Mouse (Mus musculus) heart, embryonic 14.5 days (tissue): ENCODE results near the gene Lypd8. TPM values are rescaled to one million over a fixed set of nuclear protein-coding genes. Genes with fewer than 3 reads are reported as not detected.
"Not testable (repeated sequence)": the region's sequence is repeated elsewhere in the genome, so short reads cannot be mapped to it uniquely, and the experiment has no call there.

Experiments used
- ATAC-seq: fragments of 200-750 bp; cut with Nextera tagmentation; 2 replicates; pipeline ENCODE4 v1.8.0; 2017; ENCODE audit warnings: low read depth, moderate TSS enrichment; ENCODE audit not compliant: insufficient number of reproducible peaks, insufficient read depth, low FRiP score
- H3K27ac ChIP-seq, 2 experiments: fragments of 200-500 bp in 1 of 2; fragments of 300-500 bp in 1 of 2; sonication (generic) in 1 of 2; replicated peaks in 1 of 2; 2 replicates each; pipeline ENCODE4 v1.5.1; 2012 to 2014; ENCODE audit warnings: low read depth in 2 of 2, low read length in 2 of 2, control low read depth in 1 of 2, mild to moderate bottlenecking in 1 of 2, mixed read lengths in 1 of 2; ENCODE audit not compliant: control insufficient read depth in 1 of 2, insufficient read depth in 1 of 2
- H3K27me3 ChIP-seq: fragments of 300-500 bp; sonication (generic); 2 replicates; pipeline ENCODE4 v1.6.1; 2014; ENCODE audit warnings: mild to moderate bottlenecking, low read length, control low read depth; ENCODE audit not compliant: control insufficient read depth, insufficient read depth
- H3K36me3 ChIP-seq: fragments of 300-500 bp; sonication (generic); 2 replicates; pipeline ENCODE4 v1.6.1; 2014; ENCODE audit warnings: mild to moderate bottlenecking, control low read depth, low read length, mixed read lengths; ENCODE audit not compliant: control insufficient read depth, insufficient read depth
- H3K4me1 ChIP-seq, 2 experiments: fragments of 200-500 bp in 1 of 2; fragments of 300-500 bp in 1 of 2; sonication (generic) in 1 of 2; 2 replicates each; pipeline ENCODE4 v1.6.1; 2012 to 2014; ENCODE audit warnings: low read length in 2 of 2, control low read depth in 1 of 2, mixed read lengths in 1 of 2; ENCODE audit not compliant: control insufficient read depth in 2 of 2, insufficient read depth in 2 of 2
- H3K4me2 ChIP-seq: fragments of 300-500 bp; sonication (generic); 2 replicates; pipeline ENCODE4 v1.6.1; 2014; ENCODE audit warnings: mild to moderate bottlenecking, low read length
- H3K4me3 ChIP-seq, 2 experiments: fragments of 200-500 bp in 1 of 2; fragments of 300-500 bp in 1 of 2; sonication (generic) in 1 of 2; 2 replicates each; pipeline ENCODE4 v1.5.1; 2012 to 2014; ENCODE audit warnings: low read length in 2 of 2, mild to moderate bottlenecking in 2 of 2, control low read depth in 1 of 2, low read depth in 1 of 2, moderate library complexity in 1 of 2; ENCODE audit not compliant: control insufficient read depth in 1 of 2, insufficient read depth in 1 of 2
- H3K9ac ChIP-seq: fragments of 300-500 bp; sonication (generic); 2 replicates; pipeline ENCODE4 v1.6.1; 2014; ENCODE audit warnings: mild to moderate bottlenecking, low read length
- H3K9me3 ChIP-seq: fragments of 300-500 bp; sonication (generic); 2 replicates; pipeline ENCODE4 v1.6.1; 2016; ENCODE audit warnings: low read length, control low read depth; ENCODE audit not compliant: control insufficient read depth
- WGBS: fragments of 180-500 bp; shearing (Covaris S2); extraction: QIAGEN DNeasy Blood & Tissue Kit; methylation state at CpG from one replicate; pipeline ENCODE4 v1.1.7; 2014; 5-methylcytosine and 5-hydroxymethylcytosine counted together
- polyA plus RNA-seq: library from polyadenylated mRNA; unstranded; fragments of >200 nt; fragmentation: Nextera tagmentation; extraction: Ambion mirVana; gene quantifications from 2 replicates; pipeline ENCODE4 v1.2.1, GENCODE M21; 2014

The Lypd8 gene
- polyA plus RNA-seq, 1 experiment from 2014 or later = not detected

DNA sequence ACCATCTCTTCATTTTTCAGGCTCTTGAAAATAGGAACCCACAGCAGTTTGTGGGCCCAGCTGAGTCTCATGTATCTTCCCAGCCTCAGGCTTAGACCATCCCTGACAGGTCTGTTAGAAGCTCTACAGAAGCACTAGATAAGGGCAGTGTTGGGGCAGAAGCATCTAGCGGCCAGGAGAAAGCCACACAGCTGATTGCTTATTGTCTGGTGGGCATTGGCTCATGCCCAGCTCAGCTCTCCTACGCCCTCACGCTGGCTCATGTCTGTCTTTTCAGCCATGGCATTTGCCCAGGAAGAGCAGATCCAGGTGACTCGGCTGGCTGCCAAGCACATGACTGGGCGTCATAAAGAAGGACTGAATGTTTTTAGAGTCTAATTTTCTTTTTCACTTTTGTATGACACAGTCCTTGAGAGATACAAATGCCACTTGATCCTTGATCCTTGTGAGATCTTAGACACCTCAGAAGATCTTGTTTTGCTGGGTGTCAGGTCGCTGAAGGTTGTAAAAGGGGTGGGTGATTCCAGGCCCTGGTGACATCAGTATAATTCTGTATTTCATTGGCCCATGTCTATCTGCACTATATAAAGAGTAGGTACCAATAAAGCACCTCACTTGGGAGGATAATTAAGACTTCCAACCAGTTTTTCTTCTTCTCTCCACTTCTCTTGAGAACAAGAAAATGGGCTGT is 20.9 kb upstream of the Lypd8 start:
- H3K9me3 ChIP-seq = no peaks in the 10 kb centered on the region
- no peaks in the 10 kb centered on the region for H3K36me3 ChIP-seq
- H3K4me3 ChIP-seq = no peak overlapping the region
- H3K4me1 ChIP-seq = no peaks in the 10 kb centered on the region; a peak in 1 of 4 replicates
- no peak overlapping the region for H3K4me2 ChIP-seq
- H3K9ac ChIP-seq = no peak overlapping the region
- H3K27ac ChIP-seq = no peak overlapping the region
- no peaks in the 10 kb centered on the region for H3K27me3 ChIP-seq
- WGBS = 72% methylated on average over 6 of the region's 6 CpGs
- ATAC-seq = no peak

DNA sequence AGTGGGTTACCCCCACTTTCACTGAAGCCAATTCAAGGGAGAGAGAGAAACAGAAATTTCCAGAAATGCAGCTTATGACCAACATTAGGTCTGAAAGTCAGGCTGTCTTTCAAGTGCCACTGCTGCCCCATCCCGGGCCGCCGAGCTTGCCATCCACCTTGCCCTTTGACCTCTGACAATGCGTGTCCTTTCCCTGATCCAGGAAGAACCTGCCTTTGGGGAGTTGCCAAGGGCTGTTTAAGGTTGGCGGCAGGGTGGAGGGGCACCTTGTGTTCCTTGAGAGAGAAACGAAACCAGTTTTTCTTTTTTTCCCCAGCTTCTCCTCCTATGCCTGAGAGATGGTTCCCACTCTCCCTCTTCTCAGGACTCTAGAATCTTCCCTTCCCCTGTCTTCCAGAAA is 16.3 kb upstream of the Lypd8 start:
- not testable (repeated sequence) for H3K4me1 ChIP-seq, H3K9ac ChIP-seq, ATAC-seq, H3K36me3 ChIP-seq, H3K4me2 ChIP-seq, H3K27me3 ChIP-seq, H3K27ac ChIP-seq, H3K4me3 ChIP-seq, H3K9me3 ChIP-seq
- WGBS = no CpG with 5 or more reads among the region's 6 CpGs

DNA sequence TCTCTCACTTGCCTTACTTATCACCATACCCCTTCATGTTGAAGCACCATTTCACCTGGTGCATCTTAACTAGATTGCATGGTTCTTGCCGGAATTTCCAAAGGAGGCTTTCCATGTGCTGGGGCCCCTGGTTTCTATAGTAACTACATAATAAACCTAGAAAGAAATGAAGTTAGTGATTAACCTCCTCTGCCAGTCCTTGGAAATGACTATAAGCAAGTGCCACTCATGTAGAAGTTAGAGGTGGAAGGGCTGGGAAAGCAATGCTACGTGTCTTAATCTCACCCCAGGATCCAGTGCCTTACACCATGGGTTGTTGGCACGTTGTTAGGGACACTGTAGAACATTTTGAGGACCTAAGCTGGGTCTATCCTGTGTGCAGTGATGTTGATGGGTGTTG is 14.4 kb upstream of the Lypd8 start:
- Histone ChIP-seq H3K4me1 (no peaks in the 10 kb centered on the region), H3K4me2 (no peak overlapping the region), H3K9me3 (no peaks in the 10 kb centered on the region), H3K9ac (no peak overlapping the region), H3K4me3 (no peak overlapping the region), H3K36me3 (no peaks in the 10 kb centered on the region), H3K27ac (no peak overlapping the region), H3K27me3 (no peaks in the 10 kb centered on the region)
- 65% methylated on average over 3 of the region's 3 CpGs for WGBS
- no peak for ATAC-seq

DNA sequence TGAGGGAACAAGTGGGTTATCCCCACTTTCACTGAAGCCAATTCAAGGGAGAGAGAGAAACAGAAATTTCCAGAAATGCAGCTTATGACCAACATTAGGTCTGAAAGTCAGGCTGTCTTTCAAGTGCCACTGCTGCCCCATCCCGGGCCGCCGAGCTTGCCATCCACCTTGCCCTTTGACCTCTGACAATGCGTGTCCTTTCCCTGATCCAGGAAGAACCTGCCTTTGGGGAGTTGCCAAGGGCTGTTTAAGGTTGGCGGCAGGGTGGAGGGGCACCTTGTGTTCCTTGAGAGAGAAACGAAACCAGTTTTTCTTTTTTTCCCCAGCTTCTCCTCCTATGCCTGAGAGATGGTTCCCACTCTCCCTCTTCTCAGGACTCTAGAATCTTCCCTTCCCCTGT is 12.7 kb upstream of the Lypd8 start:
- H3K27ac ChIP-seq, H3K36me3 ChIP-seq, H3K27me3 ChIP-seq, H3K9ac ChIP-seq, H3K4me2 ChIP-seq, H3K4me3 ChIP-seq, H3K9me3 ChIP-seq, ATAC-seq, H3K4me1 ChIP-seq: not testable (repeated sequence)
- WGBS = no CpG with 5 or more reads among the region's 6 CpGs

DNA sequence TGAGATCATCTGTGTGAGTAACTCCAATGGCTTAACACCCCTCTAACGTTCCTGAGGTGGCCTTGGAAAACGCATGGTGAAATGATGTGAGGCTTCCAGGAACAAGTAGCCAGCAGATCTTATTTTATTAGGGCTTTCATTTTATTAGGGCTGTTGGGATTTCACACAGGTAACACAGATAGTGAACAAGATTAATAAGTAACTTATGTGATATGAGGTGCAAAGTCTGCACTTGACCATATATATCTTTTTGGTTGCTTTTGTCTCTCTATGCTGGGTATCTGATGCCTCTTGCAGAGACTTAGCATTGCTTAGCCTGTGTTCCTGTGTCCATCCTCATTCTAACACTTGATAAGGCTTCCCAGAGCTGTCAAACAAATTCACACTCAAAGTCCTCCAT is 1.6 kb upstream of the Lypd8 start:
- ATAC-seq = no peak

DNA sequence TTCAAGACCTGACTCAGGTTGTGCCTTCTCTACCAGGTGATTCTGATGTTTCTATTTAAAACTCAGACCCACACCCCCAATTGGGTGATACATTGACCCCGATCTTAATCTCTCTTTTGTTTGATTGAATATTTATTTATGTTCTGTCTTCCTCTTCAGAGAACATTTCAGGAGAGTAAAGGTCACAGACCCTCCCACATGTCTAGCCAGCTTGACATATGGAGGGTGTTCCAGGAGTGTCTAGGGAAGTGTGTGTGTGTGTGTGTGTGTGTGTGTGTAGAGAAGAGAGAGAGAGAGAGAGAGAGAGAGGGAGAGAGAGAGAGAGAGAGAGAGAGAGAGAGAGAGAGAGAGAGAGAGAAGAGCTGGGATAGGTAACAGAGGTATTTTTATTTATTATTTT is 1.2 kb upstream of the Lypd8 start:
- WGBS = 65% methylated on average over 1 of the region's 1 CpGs
- no peak for ATAC-seq
- H3K36me3 ChIP-seq = no peaks in the 10 kb centered on the region

More for the DNA sequence above, 1.6 kb upstream of the Lypd8 start:
- no peaks in the 10 kb centered on the region for H3K36me3 ChIP-seq
- H3K4me3 ChIP-seq = no peak overlapping the region
- H3K9me3 ChIP-seq = no peaks in the 10 kb centered on the region
- WGBS = 63% methylated on average over 2 of the region's 2 CpGs
- no peaks in the 10 kb centered on the region for H3K4me1 ChIP-seq
- no peak overlapping the region for H3K9ac ChIP-seq
- H3K27me3 ChIP-seq = no peaks in the 10 kb centered on the region
- no peak overlapping the region for H3K27ac ChIP-seq
- no peak overlapping the region for H3K4me2 ChIP-seq

DNA sequence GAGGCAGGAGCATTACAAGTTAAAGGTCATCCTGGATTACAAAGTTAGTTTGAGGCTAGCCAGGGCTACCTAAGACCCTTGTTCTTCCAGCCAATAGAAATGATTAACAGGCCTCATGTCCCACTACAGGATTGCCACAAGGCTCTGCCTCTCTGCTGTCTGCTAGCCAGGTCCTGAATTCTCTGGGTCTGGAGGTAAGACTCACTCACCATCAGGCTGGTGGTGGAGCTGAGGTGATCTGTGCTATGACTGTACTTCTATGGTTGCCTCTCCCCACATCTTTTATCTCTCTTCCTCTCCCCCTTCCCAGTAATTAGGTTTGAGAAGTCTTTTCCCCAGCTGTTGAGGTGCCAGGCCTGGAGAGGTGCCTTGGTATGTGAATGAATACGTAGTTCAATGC is 673 bp downstream of the Lypd8 start:
- 75% methylated on average over 1 of the region's 1 CpGs for WGBS
- no peak overlapping the region for H3K9ac ChIP-seq

More for the DNA sequence above, 1.2 kb upstream of the Lypd8 start:
- H3K9me3 ChIP-seq = no peaks in the 10 kb centered on the region
- H3K27ac ChIP-seq = no peak overlapping the region
- H3K4me3 ChIP-seq = no peak overlapping the region
- no peaks in the 10 kb centered on the region for H3K4me1 ChIP-seq
- no peaks in the 10 kb centered on the region for H3K27me3 ChIP-seq
- no peak overlapping the region for H3K9ac ChIP-seq
- H3K4me2 ChIP-seq = no peak overlapping the region

DNA sequence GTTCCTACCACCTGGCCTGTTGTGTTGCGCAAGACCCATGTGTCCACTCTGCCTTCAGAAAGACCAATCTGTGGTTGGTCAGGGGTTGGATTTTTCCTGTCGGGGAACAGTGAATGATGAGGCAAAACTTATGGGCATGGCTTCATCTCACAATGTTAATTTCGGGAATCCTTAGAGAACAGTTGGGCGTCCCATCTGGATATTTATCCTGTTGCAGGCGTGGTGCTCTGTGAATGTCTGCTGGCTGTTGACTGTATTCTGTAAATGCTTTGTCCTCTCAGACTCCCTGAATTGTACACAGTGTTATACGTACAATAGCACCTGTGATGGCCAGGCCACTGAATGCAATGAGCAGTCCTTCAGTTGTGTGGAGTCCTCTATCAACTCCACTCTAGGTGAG is 3.6 kb downstream of the Lypd8 start:
- Histone ChIP-seq H3K9ac (no peak overlapping the region), H3K27ac (no peak overlapping the region), H3K36me3 (no peaks in the 10 kb centered on the region), H3K4me3 (no peak overlapping the region), H3K4me2 (no peak overlapping the region), H3K4me1 (no peaks in the 10 kb centered on the region), H3K9me3 (no peaks in the 10 kb centered on the region), H3K27me3 (no peaks in the 10 kb centered on the region)
- ATAC-seq = no peak
- 87% methylated on average over 6 of the region's 6 CpGs for WGBS

More for the DNA sequence above, 673 bp downstream of the Lypd8 start:
- H3K4me3 ChIP-seq = no peak overlapping the region
- no peaks in the 10 kb centered on the region for H3K9me3 ChIP-seq
- no peak overlapping the region for H3K27ac ChIP-seq
- no peak overlapping the region for H3K4me2 ChIP-seq
- H3K36me3 ChIP-seq = no peaks in the 10 kb centered on the region
- no peaks in the 10 kb centered on the region for H3K4me1 ChIP-seq
- no peak for ATAC-seq
- H3K27me3 ChIP-seq = no peaks in the 10 kb centered on the region
